Mouse (Mus musculus): Measurements from ENCODE around the gene Fntb.

DNA sequence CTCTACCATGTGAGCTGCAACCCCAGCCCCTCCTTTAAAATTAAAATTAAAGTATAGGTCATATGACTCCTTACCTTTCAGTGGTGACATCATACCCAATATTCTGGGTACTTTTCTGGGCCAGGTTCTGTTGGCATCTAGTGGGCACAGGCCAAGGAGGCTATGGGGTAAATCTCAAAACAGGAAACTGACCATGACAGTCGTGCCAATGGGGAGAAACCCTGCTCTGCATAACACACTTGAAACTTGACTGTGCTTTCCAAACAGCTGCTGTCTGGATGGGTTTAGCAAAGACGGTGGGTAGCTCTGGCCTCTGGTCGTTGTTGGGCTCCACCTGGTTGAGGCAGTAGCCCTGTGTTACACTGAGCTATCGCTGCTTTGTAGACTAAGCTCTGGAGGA lies 114.7 kb downstream of the Fntb start:
- TF ChIP-seq CTCF (IDR thresholded peaks at IDR 0.05; ENCODE audit: low read depth) (no peak), EP300 (IDR thresholded peaks at IDR 0.05; ENCODE audit: low read depth) (no peak)
